Mouse (Mus musculus) sigmoid colon, adult 10 weeks (tissue): ENCODE measurements around the gene Heatr5b. TPM values are rescaled to one million over a fixed set of nuclear protein-coding genes. Genes with fewer than 3 reads are reported as not detected.

Source experiments
- polyA plus RNA-seq: library from polyadenylated mRNA; stranded (reverse); fragments of 350-450 nt; fragmentation: Illumina TruSeq; extraction: RNeasy Lipid Tissue Mini Kit (QIAGEN cat#74804); gene quantifications from one replicate; pipeline ENCODE4 v1.2.3, GENCODE M21; 2014; ENCODE audit warnings: low read depth, low replicate concordance

Heatr5b gene
- 10.4 TPM for polyA plus RNA-seq

GRCm38 (mm10) chr17:78834856-78835835 lies at the start of gene Heatr5b, which contains the start of gene Gpatch11:
TSS of gene Heatr5b (minus strand) at chr17:78835364.
TSS of gene Gpatch11 (plus strand) at chr17:78835567.

GRCm38 (mm10) chr17:78882401-78883112 lies 47.4 kb upstream of the Heatr5b start, which contains the start of gene Eif2ak2:
TSS of gene Eif2ak2 (minus strand) at chr17:78882573.

GRCm38 (mm10) chr17:78737096-78737495 lies 98.1 kb downstream of the Heatr5b start, which contains the start of gene Strn:
TSS of gene Strn (minus strand) at chr17:78737196.

Other genes with a start within 250 kb of the Heatr5b start
- 50.2 TPM for gene Strn, start 98.2 kb downstream of the Heatr5b start, polyA plus RNA-seq
- gene Gpatch11, start 203 bp upstream of the Heatr5b start, polyA plus RNA-seq: 19.9 TPM
- 95.5 TPM for gene Eif2ak2, start 47.2 kb upstream of the Heatr5b start, polyA plus RNA-seq
- gene Sult6b1, start 71.6 kb upstream of the Heatr5b start, polyA plus RNA-seq: not detected
- 65.9 TPM for gene Cebpzos, start 81.1 kb upstream of the Heatr5b start, polyA plus RNA-seq
- 60.0 TPM for gene Cebpz, start 101.7 kb upstream of the Heatr5b start, polyA plus RNA-seq
- gene Ndufaf7, start 101.8 kb upstream of the Heatr5b start, polyA plus RNA-seq: 49.0 TPM
- 31.5 TPM for gene Prkd3, start 185.5 kb upstream of the Heatr5b start, polyA plus RNA-seq
- 32.2 TPM for gene Qpct, start 216.5 kb upstream of the Heatr5b start, polyA plus RNA-seq